Mouse (Mus musculus) liver, embryonic 14.5 days (tissue): ENCODE results near the gene Ercc6l2. TPM values are rescaled to one million over a fixed set of nuclear protein-coding genes. Genes with fewer than 3 reads are reported as not detected.

ENCODE experiments used
- ATAC-seq: fragments of 200-750 bp; cut with Nextera tagmentation; 2 replicates; pipeline ENCODE4 v1.8.0; 2017; ENCODE audit warnings: moderate number of reproducible peaks, mild to moderate bottlenecking, moderate library complexity; ENCODE audit not compliant: insufficient read depth
- DNase-seq, 3 experiments: peaks; one replicate each; pipeline ENCODE4 v3.0.0-alpha.2; 2012 to 2013; ENCODE audit warnings: low read depth in 3 of 3, low spot score in 3 of 3
- H3K27ac ChIP-seq: fragments of 300-500 bp; sonication (generic); 2 replicates; pipeline ENCODE4 v1.5.1; 2014; ENCODE audit warnings: moderate library complexity, mild to moderate bottlenecking, control low read depth, inconsistent platforms
- H3K27me3 ChIP-seq: fragments of 300-500 bp; sonication (generic); 2 replicates; pipeline ENCODE4 v1.6.1; 2014; ENCODE audit warnings: mild to moderate bottlenecking, low read length, moderate library complexity; ENCODE audit not compliant: control insufficient read depth, insufficient read depth
- H3K36me3 ChIP-seq: fragments of 300-500 bp; sonication (generic); replicated peaks from 2 replicates; pipeline ENCODE4 v1.6.1; 2014; ENCODE audit warnings: low read depth; ENCODE audit not compliant: control insufficient read depth, insufficient read depth
- H3K4me1 ChIP-seq, 2 experiments: fragments of 200-500 bp in 1 of 2; fragments of 300-500 bp in 1 of 2; sonication (generic) in 1 of 2; replicated peaks; 2 replicates each; pipeline ENCODE4 v1.6.1; 2012 to 2014; ENCODE audit warnings: antibody characterized with exemption in 1 of 2, inconsistent platforms in 1 of 2, low read length in 1 of 2; ENCODE audit not compliant: control insufficient read depth in 2 of 2, insufficient read depth in 2 of 2
- H3K4me2 ChIP-seq: fragments of 300-500 bp; sonication (generic); 2 replicates; pipeline ENCODE4 v1.6.1; 2014; ENCODE audit warnings: low read depth, mild to moderate bottlenecking, control low read depth, moderate library complexity
- H3K4me3 ChIP-seq, 2 experiments: fragments of 200-500 bp in 1 of 2; fragments of 300-500 bp in 1 of 2; sonication (generic) in 1 of 2; 2 replicates each; pipeline ENCODE4 v1.5.1; 2012 to 2014; ENCODE audit warnings: low read depth in 2 of 2, low read length in 2 of 2, mild to moderate bottlenecking in 2 of 2, control low read depth in 1 of 2, inconsistent platforms in 1 of 2, moderate library complexity in 1 of 2; ENCODE audit not compliant: insufficient read depth in 1 of 2
- H3K9ac ChIP-seq: fragments of 300-500 bp; sonication (generic); replicated peaks from 2 replicates; pipeline ENCODE4 v1.6.1; 2014; ENCODE audit warnings: mild to moderate bottlenecking, control low read depth, moderate library complexity
- H3K9me3 ChIP-seq: fragments of 300-500 bp; sonication (generic); 2 replicates; pipeline ENCODE4 v1.6.1; 2016; ENCODE audit warnings: low read length, mixed read lengths; ENCODE audit not compliant: control insufficient read depth
- CTCF ChIP-seq: IDR thresholded peaks from 2 replicates; pipeline ENCODE4 v1.5.1; 2016; ENCODE audit warnings: antibody characterized with exemption, low read depth, control low read depth
- EP300 ChIP-seq: IDR thresholded peaks from 2 replicates; pipeline ENCODE4 v1.6.1; 2016; ENCODE audit warnings: antibody characterized with exemption, low read depth
- WGBS: fragments of 180-500 bp; shearing (Covaris S2); extraction: QIAGEN DNeasy Blood & Tissue Kit; methylation state at CpG from one replicate; pipeline ENCODE4 v1.1.7; 2014; ENCODE audit not compliant: insufficient replicate concordance; 5-methylcytosine and 5-hydroxymethylcytosine counted together
- polyA plus RNA-seq, 2 experiments: library from polyadenylated mRNA; depleted of rRNA in 1 of 2; stranded (reverse) in 1 of 2; unstranded in 1 of 2; fragments of >200 nt; fragmentation: Nextera tagmentation in 1 of 2; extraction: Ambion mirVana in 1 of 2; gene quantifications; 2 replicates each; pipeline versions ENCODE4 v1.2.1 to v1.2.3; 2012 to 2014

The Ercc6l2 gene
- polyA plus RNA-seq, 2 experiments: 6.6 to 6.7 TPM

DNA sequence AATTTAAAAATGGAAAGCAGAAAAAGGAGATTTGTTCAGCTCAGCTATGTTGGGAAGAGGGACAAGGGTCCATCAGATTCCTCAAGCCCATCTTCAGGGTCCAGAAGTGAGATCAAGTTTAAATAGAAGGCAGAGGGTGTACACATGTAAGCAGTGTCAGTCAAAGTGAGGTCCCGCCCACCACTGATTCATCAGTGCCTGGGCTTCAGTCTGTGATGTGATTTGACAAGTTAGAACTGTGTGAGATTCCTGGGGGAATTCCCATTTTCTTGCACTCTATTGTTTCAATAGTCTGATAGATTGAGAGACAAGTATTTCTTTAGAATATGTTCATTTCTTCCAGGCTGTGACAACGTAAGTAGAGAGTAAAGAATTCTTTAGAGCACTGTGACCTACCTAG is 30.7 kb downstream of the Ercc6l2 start:
- H3K27ac ChIP-seq: no peak overlapping the region
- H3K27me3 ChIP-seq: no peaks in the 10 kb centered on the region
- no peak overlapping the region for H3K4me3 ChIP-seq
- TF ChIP-seq CTCF: no peak
- no peak for TF ChIP-seq EP300
- no peak overlapping the region for H3K4me2 ChIP-seq
- ATAC-seq (no peak), DNase-seq (no peak)
- no peak overlapping the region for H3K9ac ChIP-seq
- 91% methylated on average over 2 of the region's 2 CpGs for WGBS
- H3K4me1 ChIP-seq: no peaks in the 10 kb centered on the region; a peak in 1 of 4 replicates
- no peaks in the 10 kb centered on the region for H3K9me3 ChIP-seq
- no peaks in the 10 kb centered on the region; the same call in 1 of the 2 replicates for H3K36me3 ChIP-seq

DNA sequence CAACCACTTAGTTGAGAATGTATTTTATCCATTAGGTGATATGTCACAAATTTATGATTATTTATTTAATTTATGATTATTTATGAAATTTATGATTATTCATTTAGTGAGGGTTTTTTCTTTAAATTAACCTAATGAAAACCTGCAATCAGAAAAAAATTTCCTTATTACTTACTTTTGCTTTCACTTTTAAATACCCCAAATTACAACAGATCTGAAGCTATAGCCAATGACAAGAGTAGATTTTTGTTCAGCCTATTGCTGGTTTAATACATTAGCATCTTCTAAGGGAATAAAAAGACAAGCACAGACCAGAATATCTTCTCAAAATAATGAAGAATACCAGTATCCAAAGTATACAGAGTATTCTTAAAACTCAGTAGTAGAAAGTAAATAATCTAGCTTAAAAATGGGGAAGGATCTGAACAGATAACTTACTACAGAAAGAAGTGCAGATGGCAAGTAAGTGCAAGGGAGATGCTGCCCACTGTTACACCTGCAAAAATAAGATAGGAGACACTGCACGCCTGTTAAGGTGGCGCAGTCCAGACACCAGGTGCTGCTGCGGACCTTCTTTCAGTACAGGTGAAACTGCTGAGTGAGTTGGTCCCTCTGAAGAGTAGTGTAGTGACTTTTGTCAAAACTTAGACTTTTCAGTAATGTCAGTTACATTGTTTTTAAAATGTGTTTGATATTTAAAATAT is 35.4 kb downstream of the Ercc6l2 start:
- TF ChIP-seq CTCF (no peak), EP300 (no peak)
- WGBS: 60% methylated on average over 3 of the region's 3 CpGs

DNA sequence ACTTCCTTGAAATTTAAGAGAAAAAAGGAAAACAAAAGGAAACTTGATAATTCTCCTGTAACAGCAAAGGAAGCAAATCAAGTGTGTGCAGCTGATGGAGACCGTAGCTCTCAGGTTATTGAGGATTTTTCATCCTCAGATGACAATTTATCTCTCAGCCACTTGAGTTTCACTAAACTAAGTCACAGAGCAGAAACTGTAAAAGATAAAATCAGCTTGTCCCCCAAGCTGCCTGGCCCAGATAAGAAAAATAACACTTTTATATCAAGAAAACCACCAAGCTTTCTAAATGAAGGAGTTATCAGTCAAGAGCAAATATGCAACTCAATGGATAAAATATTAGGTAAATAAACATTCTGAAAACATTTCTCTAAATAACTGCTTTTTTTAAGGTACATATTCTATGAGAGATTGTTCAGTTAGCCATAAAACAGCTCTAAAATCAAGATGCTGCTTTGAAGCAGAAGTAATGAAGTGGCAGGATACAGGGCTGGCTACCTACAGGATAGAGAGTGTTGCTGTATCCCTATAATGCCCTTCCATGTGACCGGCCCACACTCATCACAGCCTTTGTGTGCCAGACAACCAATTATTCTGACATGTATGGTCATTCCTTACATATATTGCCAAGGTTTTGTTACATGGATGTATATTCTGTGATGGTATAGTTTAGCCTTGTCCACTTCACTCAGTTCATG is 57.7 kb downstream of the Ercc6l2 start:
- Histone ChIP-seq H3K4me1 (peaks cover 7 to 14% of the 10 kb centered on the region in 2 experiments), H3K27ac (no peak overlapping the region), H3K36me3 (peaks cover 3% of the 10 kb centered on the region; the same call in 1 of the 2 replicates), H3K27me3 (no peaks in the 10 kb centered on the region), H3K4me2 (peak overlapping the region; percentile 23; the same call in 1 of the 2 replicates), H3K9me3 (no peaks in the 10 kb centered on the region), H3K4me3 (no peak overlapping the region), H3K9ac (no peak overlapping the region)
- WGBS: 60% methylated on average over 2 of the region's 2 CpGs
- ATAC-seq: peak; percentile 56; the same call in 1 of the 2 replicates
- DNase-seq: peak; percentile 24 to 58 (median 37)
- peak; percentile 86 for TF ChIP-seq EP300
- TF ChIP-seq CTCF: no peak

More for the DNA sequence above, 35.4 kb downstream of the Ercc6l2 start:
- Histone ChIP-seq H3K4me1 (no peaks in the 10 kb centered on the region; a peak in 1 of 4 replicates), H3K4me2 (no peak overlapping the region), H3K9ac (no peak overlapping the region), H3K9me3 (no peaks in the 10 kb centered on the region), H3K27ac (no peak overlapping the region), H3K27me3 (no peaks in the 10 kb centered on the region), H3K4me3 (no peak overlapping the region), H3K36me3 (no peaks in the 10 kb centered on the region; the same call in 1 of the 2 replicates)
- no peak for DNase-seq
- no peak for ATAC-seq

DNA sequence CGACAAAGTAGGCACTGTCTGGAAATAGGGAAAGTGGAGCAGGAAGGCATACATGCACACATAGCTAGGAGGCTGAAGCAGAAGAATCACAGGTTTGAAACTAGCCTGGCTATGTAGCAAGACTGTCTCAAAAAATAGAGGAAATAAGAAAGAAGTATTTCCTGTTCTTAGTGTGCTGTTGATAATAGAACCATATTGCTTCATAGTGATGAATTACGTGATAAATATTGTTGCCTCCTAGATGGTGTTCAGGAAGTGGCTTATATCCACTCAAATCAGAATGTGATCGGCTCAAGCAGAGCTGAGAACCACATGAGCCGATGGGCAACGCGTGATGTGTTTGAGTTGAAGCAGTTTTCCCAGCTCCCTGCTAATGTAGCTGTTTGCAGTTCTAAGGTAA is 62.1 kb downstream of the Ercc6l2 start:
- Histone ChIP-seq H3K4me3 (no peak overlapping the region), H3K36me3 (no peaks in the 10 kb centered on the region; the same call in 1 of the 2 replicates), H3K4me1 (peaks cover 4 to 9% of the 10 kb centered on the region in 2 experiments), H3K9me3 (no peaks in the 10 kb centered on the region), H3K27me3 (no peaks in the 10 kb centered on the region), H3K27ac (no peak overlapping the region), H3K4me2 (no peak overlapping the region), H3K9ac (no peak overlapping the region)
- DNase-seq (no peak), ATAC-seq (no peak)
- WGBS: 66% methylated on average over 6 of the region's 6 CpGs
- TF ChIP-seq CTCF: no peak
- no peak for TF ChIP-seq EP300
